Mouse (Mus musculus) liver, embryonic 12.5 days (tissue): ENCODE results near the gene Slc9a9. TPM values are rescaled to one million over a fixed set of nuclear protein-coding genes. Genes with fewer than 3 reads are reported as not detected.

Source experiments
- ATAC-seq: fragments of 200-750 bp; cut with Nextera tagmentation; 2 replicates; pipeline ENCODE4 v1.8.0; 2017; ENCODE audit warnings: moderate number of reproducible peaks, mild to moderate bottlenecking, moderate library complexity
- H3K27ac ChIP-seq: fragments of 300-500 bp; sonication (generic); 2 replicates; pipeline ENCODE4 v1.5.1; 2016; ENCODE audit warnings: mild to moderate bottlenecking
- H3K27me3 ChIP-seq: fragments of 300-500 bp; sonication (generic); replicated peaks from 2 replicates; pipeline ENCODE4 v1.6.1; 2016; ENCODE audit warnings: mild to moderate bottlenecking, moderate library complexity
- H3K36me3 ChIP-seq: fragments of 300-500 bp; sonication (generic); 2 replicates; pipeline ENCODE4 v1.6.1; 2016; ENCODE audit warnings: mild to moderate bottlenecking, moderate library complexity
- H3K4me1 ChIP-seq: fragments of 300-500 bp; sonication (generic); 2 replicates; pipeline ENCODE4 v1.6.1; 2016
- H3K4me2 ChIP-seq: fragments of 300-500 bp; sonication (generic); 2 replicates; pipeline ENCODE4 v1.6.1; 2016; ENCODE audit warnings: mild to moderate bottlenecking, moderate library complexity
- H3K4me3 ChIP-seq: fragments of 300-500 bp; sonication (generic); 2 replicates; pipeline ENCODE4 v1.5.1; 2016; ENCODE audit warnings: mild to moderate bottlenecking, moderate library complexity
- H3K9ac ChIP-seq: fragments of 300-500 bp; sonication (generic); 2 replicates; pipeline ENCODE4 v1.6.1; 2016; ENCODE audit warnings: mild to moderate bottlenecking, moderate library complexity
- H3K9me3 ChIP-seq: fragments of 300-500 bp; sonication (generic); replicated peaks from 2 replicates; pipeline ENCODE4 v1.6.1; 2016; ENCODE audit warnings: mild to moderate bottlenecking, moderate library complexity
- WGBS: fragments of 180-500 bp; shearing (Covaris S2); methylation state at CpG from one replicate; pipeline ENCODE4 v1.1.7; 2016; ENCODE audit not compliant: insufficient replicate concordance; 5-methylcytosine and 5-hydroxymethylcytosine counted together
- polyA plus RNA-seq: library from polyadenylated mRNA; unstranded; fragments of >200 nt; fragmentation: Nextera tagmentation; extraction: Ambion mirVana; gene quantifications from 2 replicates; pipeline ENCODE4 v1.2.1, GENCODE M21; 2016

Slc9a9 gene
- polyA plus RNA-seq, 1 experiment from 2014 or later: 1.6 TPM

DNA sequence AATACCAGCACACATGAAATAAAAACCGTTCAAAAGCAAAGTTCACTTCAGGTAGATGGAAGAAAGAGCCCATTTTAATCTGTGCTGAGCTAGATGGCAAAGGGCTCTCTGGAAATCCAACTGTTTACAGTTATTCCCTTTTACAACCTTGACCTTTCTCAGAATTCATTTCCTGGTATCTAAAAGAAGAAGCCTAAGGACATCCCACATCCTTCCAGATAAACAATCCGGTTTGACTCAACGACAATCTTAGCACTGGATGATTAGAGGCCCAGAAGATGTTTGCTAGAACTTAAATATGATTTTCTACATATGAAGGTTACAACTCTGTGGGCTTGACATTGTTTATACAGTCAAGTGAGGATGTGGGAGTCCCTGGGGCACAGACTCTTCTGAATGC lies 516.1 kb downstream of the Slc9a9 start:
- Histone ChIP-seq H3K9me3 (no peaks in the 10 kb centered on the region), H3K4me3 (no peak overlapping the region), H3K36me3 (no peaks in the 10 kb centered on the region), H3K27ac (no peak overlapping the region), H3K4me1 (no peaks in the 10 kb centered on the region), H3K4me2 (no peak overlapping the region), H3K9ac (no peak overlapping the region), H3K27me3 (no peaks in the 10 kb centered on the region)
- 49% methylated on average over 3 of the region's 3 CpGs for WGBS
- no peak for ATAC-seq

DNA sequence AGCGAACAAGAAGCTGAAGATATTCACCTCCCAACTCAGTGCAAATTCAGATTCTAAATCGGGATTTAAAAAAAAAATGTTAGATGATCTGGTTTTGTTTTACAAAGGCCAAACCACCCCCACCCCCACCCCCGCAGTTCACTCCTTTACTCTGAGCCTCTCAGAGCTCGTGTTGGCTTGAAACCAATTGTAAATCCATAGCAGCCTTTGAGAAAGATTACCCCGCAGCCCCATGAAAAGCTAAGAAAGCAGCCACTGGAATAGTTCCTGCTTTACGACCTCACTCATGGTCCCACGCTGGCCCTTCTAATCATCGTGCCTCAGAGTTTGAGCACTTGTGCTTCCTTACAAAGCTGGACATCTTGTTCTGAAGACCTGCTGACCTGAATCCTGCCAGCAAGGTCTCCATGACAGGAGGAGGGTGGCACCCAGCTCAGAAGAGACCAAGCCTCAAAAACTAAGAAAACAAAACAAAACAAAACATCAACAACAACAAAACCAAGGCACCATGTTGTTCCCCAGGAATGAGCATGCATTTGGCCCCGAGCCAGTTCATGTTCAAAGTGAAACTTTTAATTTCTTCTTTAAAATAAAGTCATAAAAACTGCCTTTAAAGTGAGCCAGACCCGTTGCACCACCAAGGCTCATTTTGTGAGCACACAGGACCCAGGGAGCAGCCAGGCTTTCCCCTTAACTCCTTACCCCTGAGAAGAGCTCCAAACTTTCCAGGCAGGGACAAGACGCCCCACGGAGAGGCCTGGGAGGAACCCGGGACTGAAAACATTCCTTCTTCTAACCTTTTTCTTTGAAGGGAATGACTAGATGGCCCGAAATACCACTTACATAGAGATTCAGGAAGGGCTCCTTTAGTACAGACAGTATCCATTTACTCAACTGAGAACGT lies 516.9 kb downstream of the Slc9a9 start:
- H3K9ac ChIP-seq: no peak overlapping the region
- WGBS: 61% methylated on average over 15 of the region's 15 CpGs
- no peaks in the 10 kb centered on the region for H3K36me3 ChIP-seq
- H3K4me2 ChIP-seq: no peak overlapping the region
- no peaks in the 10 kb centered on the region for H3K27me3 ChIP-seq
- H3K9me3 ChIP-seq: no peaks in the 10 kb centered on the region
- no peak for ATAC-seq
- no peaks in the 10 kb centered on the region for H3K4me1 ChIP-seq
- no peak overlapping the region for H3K27ac ChIP-seq
- H3K4me3 ChIP-seq: no peak overlapping the region

GRCm38 (mm10) chr9:95188362-95189217 lies 518.9 kb downstream of the Slc9a9 start:
- no peak overlapping the region for H3K27ac ChIP-seq

GRCm38 (mm10) chr9:95189218-95189605 lies 519.5 kb downstream of the Slc9a9 start:
- Histone ChIP-seq H3K27me3 (no peaks in the 10 kb centered on the region), H3K9ac (no peak overlapping the region), H3K27ac (no peak overlapping the region), H3K4me2 (no peak overlapping the region), H3K36me3 (no peaks in the 10 kb centered on the region), H3K4me1 (peaks cover 14% of the 10 kb centered on the region), H3K4me3 (no peak overlapping the region), H3K9me3 (no peaks in the 10 kb centered on the region)
- no peak for ATAC-seq
- WGBS: 65% methylated on average over 4 of the region's 4 CpGs

More at GRCm38 (mm10) chr9:95188362-95189217, 518.9 kb downstream of the Slc9a9 start:
- no peak overlapping the region for H3K9ac ChIP-seq
- no peaks in the 10 kb centered on the region for H3K36me3 ChIP-seq
- ATAC-seq: peak; percentile 59
- WGBS: 58% methylated on average over 8 of the region's 8 CpGs
- H3K4me2 ChIP-seq: no peak overlapping the region
- no peak overlapping the region for H3K4me3 ChIP-seq
- H3K9me3 ChIP-seq: no peaks in the 10 kb centered on the region
- H3K4me1 ChIP-seq: peaks cover 7% of the 10 kb centered on the region
- no peaks in the 10 kb centered on the region for H3K27me3 ChIP-seq

DNA sequence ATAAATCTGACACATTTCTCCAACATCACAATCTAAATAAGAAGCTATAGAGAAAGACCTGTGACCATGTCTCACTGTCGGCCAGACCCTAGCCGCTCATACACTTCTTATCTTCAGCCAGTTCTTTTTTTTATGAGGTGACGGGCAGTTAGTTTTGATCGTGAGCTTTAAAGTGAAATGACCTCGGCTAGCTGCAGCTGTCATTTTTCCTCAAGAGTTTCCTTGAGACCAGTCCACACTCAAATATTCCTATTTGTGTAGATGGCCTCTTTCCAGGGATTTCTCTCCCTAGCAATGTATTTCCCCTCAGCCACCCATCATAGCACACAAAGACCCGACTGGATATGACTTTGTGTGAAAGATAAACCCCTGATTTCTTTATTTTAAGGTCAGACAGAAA lies 521.7 kb downstream of the Slc9a9 start:
- Histone ChIP-seq H3K4me2 (no peak overlapping the region), H3K27me3 (no peaks in the 10 kb centered on the region), H3K9ac (no peak overlapping the region), H3K27ac (no peak overlapping the region), H3K9me3 (no peaks in the 10 kb centered on the region), H3K4me3 (no peak overlapping the region), H3K4me1 (peaks cover 20% of the 10 kb centered on the region), H3K36me3 (no peaks in the 10 kb centered on the region)
- no peak for ATAC-seq
- 50% methylated on average over 6 of the region's 6 CpGs for WGBS

DNA sequence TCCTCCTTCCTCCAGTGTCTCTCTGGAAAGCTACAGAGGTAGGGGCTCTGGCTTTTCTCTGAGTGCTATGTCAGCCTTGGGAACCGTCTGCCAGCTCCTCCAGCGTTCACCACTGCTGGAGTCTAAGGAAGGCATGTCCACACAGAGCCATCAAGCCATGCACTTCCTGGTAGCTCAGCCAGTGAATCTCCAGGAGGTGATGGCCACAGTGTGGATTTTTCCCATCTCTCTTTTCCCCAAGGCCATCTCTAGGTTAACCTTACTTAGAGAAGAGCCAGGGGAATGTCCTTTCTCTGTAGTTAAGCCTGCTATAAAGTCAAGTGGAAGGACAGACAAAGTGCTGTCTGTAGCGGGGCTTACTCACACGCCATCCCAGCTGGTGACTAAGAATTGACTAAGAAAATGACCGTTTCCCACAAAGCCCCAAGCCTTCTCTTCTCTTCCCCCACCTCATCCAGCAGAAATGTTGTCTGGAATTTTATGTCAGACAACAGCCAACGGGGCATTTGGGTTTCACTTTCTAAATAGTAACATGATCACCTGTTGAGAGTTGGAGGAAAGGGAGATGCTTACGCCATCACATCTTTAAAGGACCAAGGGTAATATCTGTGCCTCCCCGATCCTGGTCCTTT lies 523.3 kb downstream of the Slc9a9 start:
- Histone ChIP-seq H3K4me3 (no peak overlapping the region), H3K4me1 (peaks cover 20% of the 10 kb centered on the region), H3K9me3 (no peaks in the 10 kb centered on the region), H3K27me3 (no peaks in the 10 kb centered on the region), H3K4me2 (no peak overlapping the region), H3K9ac (no peak overlapping the region), H3K27ac (no peak overlapping the region), H3K36me3 (no peaks in the 10 kb centered on the region)
- ATAC-seq: no peak
- 65% methylated on average over 8 of the region's 8 CpGs for WGBS

GRCm38 (mm10) chr9:95193672-95194071 lies 524.0 kb downstream of the Slc9a9 start:
- H3K4me1 ChIP-seq: peaks cover 20% of the 10 kb centered on the region
- H3K27ac ChIP-seq: 0 out of 2 replicates have a peak overlapping the region, but pooled peaks have one; percentile 30
- ATAC-seq: peak; percentile 56; the same call in 1 of the 2 replicates
- no peak overlapping the region for H3K9ac ChIP-seq
- H3K27me3 ChIP-seq: no peaks in the 10 kb centered on the region
- H3K4me3 ChIP-seq: no peak overlapping the region
- WGBS: 50% methylated on average over 3 of the region's 3 CpGs
- peak overlapping the region; percentile 25; the same call in 1 of the 2 replicates for H3K4me2 ChIP-seq
- no peaks in the 10 kb centered on the region for H3K36me3 ChIP-seq
- no peaks in the 10 kb centered on the region for H3K9me3 ChIP-seq

GRCm38 (mm10) chr9:95194158-95194557 lies 524.4 kb downstream of the Slc9a9 start:
- peaks cover 20% of the 10 kb centered on the region for H3K4me1 ChIP-seq
- H3K27ac ChIP-seq: no peak overlapping the region
- H3K9me3 ChIP-seq: no peaks in the 10 kb centered on the region
- H3K4me2 ChIP-seq: no peak overlapping the region
- no peak overlapping the region for H3K4me3 ChIP-seq
- H3K36me3 ChIP-seq: no peaks in the 10 kb centered on the region
- no peaks in the 10 kb centered on the region for H3K27me3 ChIP-seq
- no peak for ATAC-seq
- WGBS: 24% methylated on average over 5 of the region's 5 CpGs
- H3K9ac ChIP-seq: no peak overlapping the region

DNA sequence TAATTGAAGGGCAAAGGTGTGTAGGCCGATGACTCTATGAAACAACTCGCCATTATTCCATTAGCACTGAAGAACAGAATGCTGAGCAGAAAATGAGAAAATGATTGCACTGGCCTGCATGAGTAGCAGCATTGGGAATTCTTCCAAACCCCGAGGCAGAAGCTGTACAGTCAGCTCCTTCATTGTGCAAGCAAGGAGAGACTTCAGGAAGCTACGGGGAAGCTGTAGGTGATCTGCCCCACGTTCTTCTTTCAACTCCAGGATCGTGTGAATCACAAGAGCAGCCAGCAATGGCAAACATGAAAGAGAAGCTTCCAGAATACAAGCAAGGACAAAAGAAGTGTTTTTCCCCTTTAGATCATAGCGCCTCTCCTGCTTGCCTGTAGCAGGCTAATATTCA lies 538.0 kb downstream of the Slc9a9 start:
- Histone ChIP-seq H3K4me2 (no peak overlapping the region), H3K4me1 (no peaks in the 10 kb centered on the region), H3K4me3 (no peak overlapping the region), H3K9ac (no peak overlapping the region), H3K9me3 (no peaks in the 10 kb centered on the region), H3K27ac (no peak overlapping the region), H3K36me3 (no peaks in the 10 kb centered on the region), H3K27me3 (no peaks in the 10 kb centered on the region)
- WGBS: 67% methylated on average over 7 of the region's 7 CpGs
- no peak for ATAC-seq

DNA sequence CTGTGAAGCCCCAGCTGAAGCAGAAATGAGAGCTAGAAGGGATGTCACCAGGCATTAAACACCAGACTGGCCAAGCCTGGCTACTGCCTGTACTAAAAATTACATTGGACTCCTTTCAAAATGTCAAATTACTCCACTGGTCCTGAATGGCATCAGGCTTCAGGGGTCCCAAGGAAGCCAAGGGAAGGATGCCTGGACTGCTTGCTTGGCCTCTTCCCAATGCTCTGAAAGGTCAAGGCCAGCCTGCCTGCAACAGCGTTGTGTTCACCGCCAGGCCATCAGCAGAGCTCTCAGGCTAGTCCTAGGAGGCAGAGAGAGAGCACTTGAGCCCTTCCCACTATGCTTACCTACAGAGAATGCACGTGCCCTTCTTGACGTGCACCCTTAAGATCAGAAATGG lies 539.0 kb downstream of the Slc9a9 start:
- Histone ChIP-seq H3K27me3 (no peaks in the 10 kb centered on the region), H3K36me3 (no peaks in the 10 kb centered on the region), H3K4me3 (no peak overlapping the region), H3K4me1 (no peaks in the 10 kb centered on the region), H3K4me2 (no peak overlapping the region), H3K27ac (no peak overlapping the region), H3K9ac (no peak overlapping the region), H3K9me3 (no peaks in the 10 kb centered on the region)
- 77% methylated on average over 4 of the region's 4 CpGs for WGBS
- no peak for ATAC-seq

GRCm38 (mm10) chr9:95220009-95220408 lies 550.3 kb downstream of the Slc9a9 start:
- Histone ChIP-seq H3K4me3 (no peak overlapping the region), H3K4me2 (no peak overlapping the region), H3K27ac (no peak overlapping the region), H3K9me3 (no peaks in the 10 kb centered on the region), H3K36me3 (no peaks in the 10 kb centered on the region), H3K9ac (no peak overlapping the region), H3K27me3 (no peaks in the 10 kb centered on the region), H3K4me1 (no peaks in the 10 kb centered on the region)
- no peak for ATAC-seq
- WGBS: 57% methylated on average over 3 of the region's 3 CpGs

DNA sequence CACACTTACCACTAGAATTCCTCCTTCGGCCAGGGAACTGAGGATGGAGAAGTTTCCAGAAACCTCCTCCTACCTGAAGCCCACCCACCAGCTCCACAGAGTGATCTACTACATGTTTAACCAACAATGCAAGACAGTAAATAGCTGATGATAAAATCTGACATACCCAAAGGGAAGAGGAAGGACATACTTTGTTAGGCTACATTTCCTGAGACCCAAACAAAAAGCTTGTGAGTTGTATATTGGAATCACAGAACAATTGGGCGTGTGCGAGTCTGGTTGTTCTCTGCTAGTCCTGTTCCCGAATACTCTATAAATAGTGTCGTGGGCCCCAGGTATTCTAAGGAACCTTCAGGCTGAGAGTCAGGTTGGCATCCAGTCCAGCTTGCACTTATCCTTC lies 551.6 kb downstream of the Slc9a9 start:
- H3K27ac ChIP-seq: no peak overlapping the region
- no peak overlapping the region for H3K4me3 ChIP-seq
- no peaks in the 10 kb centered on the region for H3K36me3 ChIP-seq
- no peak overlapping the region for H3K9ac ChIP-seq
- no peaks in the 10 kb centered on the region for H3K9me3 ChIP-seq
- no peaks in the 10 kb centered on the region for H3K27me3 ChIP-seq
- ATAC-seq: no peak
- H3K4me1 ChIP-seq: no peaks in the 10 kb centered on the region
- no peak overlapping the region for H3K4me2 ChIP-seq
- WGBS: 73% methylated on average over 5 of the region's 5 CpGs
